Mouse (Mus musculus) kidney, postnatal 0 days (tissue): ENCODE results near the gene Fam131a. TPM values are rescaled to one million over a fixed set of nuclear protein-coding genes. Genes with fewer than 3 reads are reported as not detected.

Source experiments
- ATAC-seq: fragments of 200-750 bp; cut with Nextera tagmentation; replicated peaks from 2 replicates; pipeline ENCODE4 v1.8.0; 2017; ENCODE audit warnings: low read depth, moderate number of reproducible peaks, moderate TSS enrichment, moderate library complexity; ENCODE audit not compliant: low FRiP score
- DNase-seq: peaks from one replicate; pipeline ENCODE4 v3.0.0-alpha.2; 2016; ENCODE audit warnings: low spot score
- H3K27ac ChIP-seq: fragments of 300-500 bp; sonication (generic); 2 replicates; pipeline ENCODE4 v1.5.1; 2014; ENCODE audit warnings: mild to moderate bottlenecking
- H3K27me3 ChIP-seq: fragments of 300-500 bp; sonication (generic); 2 replicates; pipeline ENCODE4 v1.6.1; 2014; ENCODE audit warnings: low read length, mixed read lengths; ENCODE audit not compliant: insufficient read depth
- H3K36me3 ChIP-seq: fragments of 300-500 bp; sonication (generic); 2 replicates; pipeline ENCODE4 v1.6.1; 2014; ENCODE audit warnings: low read length, mixed read lengths; ENCODE audit not compliant: insufficient read depth
- H3K4me1 ChIP-seq: fragments of 300-500 bp; sonication (generic); replicated peaks from 2 replicates; pipeline ENCODE4 v1.6.1; 2014; ENCODE audit warnings: antibody characterized with exemption, low read length, mixed read lengths; ENCODE audit not compliant: insufficient read depth
- H3K4me2 ChIP-seq: fragments of 300-500 bp; sonication (generic); 2 replicates; pipeline ENCODE4 v1.6.1; 2014; ENCODE audit warnings: mild to moderate bottlenecking, low read length, moderate library complexity, mixed read lengths
- H3K4me3 ChIP-seq: fragments of 300-500 bp; sonication (generic); replicated peaks from 2 replicates; pipeline ENCODE4 v1.5.1; 2014; ENCODE audit warnings: low read depth, low read length
- H3K9ac ChIP-seq: fragments of 300-500 bp; sonication (generic); 2 replicates; pipeline ENCODE4 v1.6.1; 2014; ENCODE audit warnings: low read depth, low read length
- H3K9me3 ChIP-seq: fragments of 300-500 bp; sonication (generic); replicated peaks from 2 replicates; pipeline ENCODE4 v1.6.1; 2016; ENCODE audit warnings: low read length, inconsistent platforms, mixed read lengths
- CTCF ChIP-seq: IDR thresholded peaks from 2 replicates; pipeline ENCODE4 v1.5.1; 2016; ENCODE audit warnings: antibody characterized with exemption, low read depth, mild to moderate bottlenecking, moderate library complexity
- WGBS: fragments of 180-500 bp; shearing (Covaris S2); extraction: QIAGEN DNeasy Blood & Tissue Kit; methylation state at CpG from one replicate; pipeline ENCODE4 v1.1.7; 2014; 5-methylcytosine and 5-hydroxymethylcytosine counted together
- polyA plus RNA-seq: library from polyadenylated mRNA; unstranded; fragments of >200 nt; fragmentation: Nextera tagmentation; extraction: Ambion mirVana; gene quantifications from 2 replicates; pipeline ENCODE4 v1.2.1, GENCODE M21; 2015

The Fam131a gene
- polyA plus RNA-seq, 1 experiment from 2014 or later, result 6.9 TPM

GRCm38 (mm10) chr16:20730293-20730711 is 37.3 kb downstream of the Fam131a start:
- no peak overlapping the region for H3K4me2 ChIP-seq
- no peaks in the 10 kb centered on the region for H3K9me3 ChIP-seq
- H3K36me3 ChIP-seq, result no peaks in the 10 kb centered on the region
- ATAC-seq (peak; percentile 40; the same call in 1 of the 2 replicates), DNase-seq (no peak)
- peaks cover 8% of the 10 kb centered on the region; the same call in 1 of the 2 replicates for H3K4me1 ChIP-seq
- no peak for TF ChIP-seq CTCF
- WGBS, result 27% methylated on average over 5 of the region's 5 CpGs
- H3K9ac ChIP-seq, result 0 out of 2 replicates have a peak overlapping the region, but pooled peaks have one; percentile 13
- H3K4me3 ChIP-seq, result no peak overlapping the region
- H3K27ac ChIP-seq, result no peak overlapping the region
- peaks cover 3% of the 10 kb centered on the region; the same call in 1 of the 2 replicates for H3K27me3 ChIP-seq

- no peak overlapping the region for H3K27ac ChIP-seq
- H3K4me1 ChIP-seq, result peaks cover 8% of the 10 kb centered on the region; the same call in 1 of the 2 replicates
- WGBS, result 61% methylated on average over 5 of the region's 5 CpGs
- no peak for TF ChIP-seq CTCF
- H3K4me3 ChIP-seq, result no peak overlapping the region
- no peak overlapping the region for H3K4me2 ChIP-seq
- no peak overlapping the region for H3K9ac ChIP-seq
- no peaks in the 10 kb centered on the region for H3K36me3 ChIP-seq
- H3K27me3 ChIP-seq, result peaks cover 3% of the 10 kb centered on the region; the same call in 1 of the 2 replicates
- no peak for DNase-seq
- no peak for ATAC-seq
- H3K9me3 ChIP-seq, result no peaks in the 10 kb centered on the region
These were observed 38.6 kb downstream of the Fam131a start for GRCm38 (mm10) chr16:20731688-20732087.

GRCm38 (mm10) chr16:20732251-20732924 is 39.3 kb downstream of the Fam131a start:
- Histone ChIP-seq H3K4me3 (peak overlapping the region; percentile 58), H3K9ac (peak overlapping the region; percentile 62), H3K9me3 (no peaks in the 10 kb centered on the region), H3K4me1 (peaks cover 8% of the 10 kb centered on the region; the same call in 1 of the 2 replicates), H3K4me2 (peak overlapping the region; percentile 100), H3K27ac (peak overlapping the region; percentile 54; the same call in 1 of the 2 replicates), H3K36me3 (no peaks in the 10 kb centered on the region), H3K27me3 (peaks cover 3% of the 10 kb centered on the region; the same call in 1 of the 2 replicates)
- ATAC-seq, result peak; percentile 49
- no peak for TF ChIP-seq CTCF
- DNase-seq, result peak; percentile 60
- under 1% methylated on average over 22 of the region's 30 CpGs for WGBS

GRCm38 (mm10) chr16:20732925-20733730 is 40.1 kb downstream of the Fam131a start, which contains the start of gene Chrd:
Gene Chrd (plus strand): TSS chr16:20733127.
- ATAC-seq, result peak; percentile 72
- DNase-seq, result peak; percentile 81
- Histone ChIP-seq H3K27me3 (peaks cover 3% of the 10 kb centered on the region; the same call in 1 of the 2 replicates), H3K36me3 (no peaks in the 10 kb centered on the region), H3K4me1 (peaks cover 8% of the 10 kb centered on the region; the same call in 1 of the 2 replicates), H3K9me3 (no peaks in the 10 kb centered on the region), H3K4me3 (peak within 1 kb of the TSS; percentile 58), H3K27ac (peak within 1 kb of the TSS; percentile 54; the same call in 1 of the 2 replicates), H3K4me2 (peak within 1 kb of the TSS; percentile 100), H3K9ac (peak within 1 kb of the TSS; percentile 62)
- no peak for TF ChIP-seq CTCF
- WGBS, result under 1% methylated on average over 68 of the region's 70 CpGs

- 6% methylated on average over 45 of the region's 45 CpGs for WGBS
- ATAC-seq, result no peak
- DNase-seq, result peak; percentile 40
These were observed 41.0 kb downstream of the Fam131a start, which contains the start of gene Thpo for GRCm38 (mm10) chr16:20733731-20734730. Gene Thpo (minus strand): TSS chr16:20734511.

More at GRCm38 (mm10) chr16:20733731-20734730, 41.0 kb downstream of the Fam131a start, which contains the start of gene Thpo:
- peak within 1 kb of the TSS; percentile 58 for H3K4me3 ChIP-seq
- peaks cover 3% of the 10 kb centered on the region; the same call in 1 of the 2 replicates for H3K27me3 ChIP-seq
- peaks cover 8% of the 10 kb centered on the region; the same call in 1 of the 2 replicates for H3K4me1 ChIP-seq
- no peaks in the 10 kb centered on the region for H3K36me3 ChIP-seq
- TF ChIP-seq CTCF, result no peak; the same call in 1 of the 2 replicates
- H3K4me2 ChIP-seq, result peak within 1 kb of the TSS; percentile 100
- H3K9ac ChIP-seq, result peak within 1 kb of the TSS; percentile 62
- no peak within 1 kb of the TSS for H3K27ac ChIP-seq
- no peaks in the 10 kb centered on the region for H3K9me3 ChIP-seq
